Mouse (Mus musculus): ENCODE data around the gene Scin. TPM values are rescaled to one million over a fixed set of nuclear protein-coding genes. Genes with fewer than 3 reads are reported as not detected.

Gene Scin
- total RNA-seq, 2 experiments from 2014 or later, result 2.3 to 2.5 TPM

DNA sequence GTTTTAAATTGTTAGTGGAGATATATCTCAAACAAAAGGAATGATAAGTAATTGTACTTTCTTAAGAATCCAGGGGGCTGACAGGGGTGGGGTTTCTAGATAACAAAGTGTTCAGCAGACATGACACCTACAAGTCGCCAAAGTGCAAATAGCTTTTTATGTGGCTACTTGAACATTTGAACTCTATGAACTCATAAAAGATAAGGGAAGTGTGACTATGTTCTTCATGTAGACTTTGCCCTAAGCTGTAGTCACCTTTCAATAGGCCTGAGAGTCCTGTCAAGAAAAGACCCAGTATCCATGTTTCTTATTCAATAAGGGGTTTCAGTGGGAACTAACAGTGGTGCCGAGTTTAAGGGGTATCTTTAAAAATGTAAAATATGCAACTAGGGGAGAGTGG, 110.1 kb downstream of the Scin start:
- no peak for DNase-seq

GRCm38 (mm10) chr12:40023014-40023642, 110.9 kb downstream of the Scin start:
- DNase-seq, result no peak

DNA sequence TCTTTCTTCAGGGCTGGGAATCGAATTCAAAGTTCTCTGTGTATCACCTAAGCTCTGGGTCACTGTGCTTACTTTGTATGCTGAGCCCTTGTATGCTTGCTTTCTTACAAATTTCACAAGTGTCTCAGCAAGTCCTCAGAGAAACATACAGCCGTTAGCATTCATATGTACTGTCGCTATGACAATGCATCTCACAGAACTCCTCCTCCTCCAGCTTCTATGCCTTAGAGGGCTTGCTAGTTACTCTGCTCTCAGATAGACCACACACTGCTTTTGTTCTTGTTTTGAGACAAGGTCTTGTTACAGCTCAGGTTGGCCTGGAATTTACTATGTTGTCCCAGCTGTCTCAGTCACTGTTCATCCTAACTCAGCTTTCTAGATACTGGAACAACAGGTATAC, 111.7 kb downstream of the Scin start:
- DNase-seq, result no peak

DNA sequence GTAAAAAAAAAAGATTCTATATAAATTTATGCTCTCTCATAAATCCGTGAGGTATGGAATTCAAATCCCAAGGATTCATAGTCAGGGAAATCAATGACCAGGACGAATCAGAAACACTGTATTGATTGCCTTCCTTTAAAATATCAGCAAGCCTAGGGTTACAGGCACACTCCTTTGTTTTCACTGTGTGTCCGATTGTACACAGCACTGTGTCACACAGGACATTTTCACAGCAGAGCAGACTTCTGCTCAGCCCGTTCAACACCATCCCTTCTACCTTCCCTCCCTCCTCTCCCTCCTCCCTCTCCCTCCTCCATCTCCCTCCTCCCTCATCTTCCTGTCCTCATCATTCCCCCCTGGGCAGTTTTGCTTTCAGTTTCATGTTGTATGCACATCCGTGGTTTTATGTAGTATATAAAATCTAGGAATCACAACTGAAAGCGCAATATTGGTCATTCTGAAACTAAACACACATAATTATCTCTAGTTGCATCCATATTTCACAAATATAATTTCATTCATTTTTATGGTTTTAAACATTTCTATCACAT, 116.0 kb downstream of the Scin start:
- DNase-seq, result no peak

- peak; percentile 65 for DNase-seq
Observed at GRCm38 (mm10) chr12:40016648-40017460, 117.2 kb downstream of the Scin start.

- DNase-seq, result no peak
Observed at GRCm38 (mm10) chr12:40016068-40016467, 118.0 kb downstream of the Scin start.

DNA sequence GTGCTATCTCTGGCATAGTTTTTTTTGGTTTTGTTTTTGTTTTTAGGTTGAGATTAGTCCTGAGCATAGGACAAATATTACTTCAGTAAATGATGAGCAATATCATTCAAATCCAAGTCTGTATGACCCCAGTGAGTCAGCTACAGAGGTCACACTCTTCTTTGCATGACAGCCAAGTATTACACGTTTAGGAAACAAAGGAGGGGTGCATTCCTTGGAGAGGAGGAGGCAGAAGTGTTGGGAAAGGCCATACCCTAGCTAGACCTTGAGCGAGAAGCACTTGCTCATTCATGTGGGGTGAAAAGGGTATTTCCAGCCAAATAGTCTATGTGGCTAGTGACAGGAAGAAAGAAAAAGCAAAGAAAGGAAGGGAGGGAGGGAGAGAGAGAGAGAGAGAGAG, 124.2 kb downstream of the Scin start:
- DNase-seq, result no peak

Other genes with a start within 250 kb of the Scin start
- 10 to 100 TPM; 27.0 to 27.5 TPM for gene Arl4a, start 96.2 kb downstream of the Scin start, total RNA-seq (2021)
- gene Lsmem1, start 65.3 kb upstream of the Scin start, total RNA-seq (2021), result 10 to 100 TPM; 23.4 to 23.6 TPM
- 100 to 1,000 TPM; 172 to 203 TPM for gene Ifrd1, start 114.3 kb upstream of the Scin start, total RNA-seq (2021)